Mouse (Mus musculus): ENCODE data around the gene Nanos3.

- no peak for TF ChIP-seq POLR2A (IDR thresholded peaks at IDR 0.05; ENCODE audit: borderline replicate concordance, insufficient read depth, low read length)
- no peak for TF ChIP-seq CTCF (IDR thresholded peaks at IDR 0.05; ENCODE audit: borderline replicate concordance, insufficient read depth, low read depth, low read length)
Observed at GRCm38 (mm10) chr8:84144636-84145245, 40.3 kb downstream of the Nanos3 start.
